Mouse (Mus musculus) stomach, embryonic 16.5 days (tissue): Measurements from ENCODE around the gene Gm10053. TPM values are rescaled to one million over a fixed set of nuclear protein-coding genes. Genes with fewer than 3 reads are reported as not detected.

Source experiments
- ATAC-seq: fragments of 200-750 bp; cut with Nextera tagmentation; 2 replicates; pipeline ENCODE4 v1.8.0; 2017; ENCODE audit warnings: moderate number of reproducible peaks, moderate TSS enrichment; ENCODE audit not compliant: insufficient read depth, low FRiP score
- H3K27ac ChIP-seq: fragments of 300-500 bp; sonication (generic); 2 replicates; pipeline ENCODE4 v1.5.1; 2014; ENCODE audit warnings: low read length
- H3K27me3 ChIP-seq: fragments of 300-500 bp; sonication (generic); 2 replicates; pipeline ENCODE4 v1.6.1; 2014; ENCODE audit warnings: low read length, control low read depth, mixed read lengths; ENCODE audit not compliant: control insufficient read depth, insufficient read depth
- H3K36me3 ChIP-seq: fragments of 300-500 bp; sonication (generic); 2 replicates; pipeline ENCODE4 v1.6.1; 2014; ENCODE audit warnings: low read length; ENCODE audit not compliant: control insufficient read depth, insufficient read depth
- H3K4me1 ChIP-seq: fragments of 300-500 bp; sonication (generic); 2 replicates; pipeline ENCODE4 v1.6.1; 2014; ENCODE audit warnings: low read length, control low read depth, mixed read lengths; ENCODE audit not compliant: control insufficient read depth, insufficient read depth
- H3K4me2 ChIP-seq: fragments of 300-500 bp; sonication (generic); 2 replicates; pipeline ENCODE4 v1.6.1; 2014; ENCODE audit warnings: low read depth, low read length, mixed read lengths
- H3K4me3 ChIP-seq: fragments of 300-500 bp; sonication (generic); replicated peaks from 2 replicates; pipeline ENCODE4 v1.5.1; 2014; ENCODE audit warnings: mild to moderate bottlenecking, low read length
- H3K9ac ChIP-seq: fragments of 300-500 bp; sonication (generic); 2 replicates; pipeline ENCODE4 v1.6.1; 2014; ENCODE audit warnings: low read length
- H3K9me3 ChIP-seq: fragments of 300-500 bp; sonication (generic); replicated peaks from 2 replicates; pipeline ENCODE4 v1.6.1; 2016; ENCODE audit warnings: low read length, control low read depth; ENCODE audit not compliant: control insufficient read depth
- WGBS: fragments of 180-500 bp; shearing (Covaris S2); extraction: QIAGEN DNeasy Blood & Tissue Kit; methylation state at CpG from one replicate; pipeline ENCODE4 v1.1.7; 2014; 5-methylcytosine and 5-hydroxymethylcytosine counted together
- polyA plus RNA-seq: library from polyadenylated mRNA; unstranded; fragments of >200 nt; fragmentation: Nextera tagmentation; extraction: Ambion mirVana; gene quantifications from 2 replicates; pipeline ENCODE4 v1.2.1, GENCODE M21; 2015

Gene Gm10053
- polyA plus RNA-seq, 1 experiment from 2014 or later: 241 TPM

DNA sequence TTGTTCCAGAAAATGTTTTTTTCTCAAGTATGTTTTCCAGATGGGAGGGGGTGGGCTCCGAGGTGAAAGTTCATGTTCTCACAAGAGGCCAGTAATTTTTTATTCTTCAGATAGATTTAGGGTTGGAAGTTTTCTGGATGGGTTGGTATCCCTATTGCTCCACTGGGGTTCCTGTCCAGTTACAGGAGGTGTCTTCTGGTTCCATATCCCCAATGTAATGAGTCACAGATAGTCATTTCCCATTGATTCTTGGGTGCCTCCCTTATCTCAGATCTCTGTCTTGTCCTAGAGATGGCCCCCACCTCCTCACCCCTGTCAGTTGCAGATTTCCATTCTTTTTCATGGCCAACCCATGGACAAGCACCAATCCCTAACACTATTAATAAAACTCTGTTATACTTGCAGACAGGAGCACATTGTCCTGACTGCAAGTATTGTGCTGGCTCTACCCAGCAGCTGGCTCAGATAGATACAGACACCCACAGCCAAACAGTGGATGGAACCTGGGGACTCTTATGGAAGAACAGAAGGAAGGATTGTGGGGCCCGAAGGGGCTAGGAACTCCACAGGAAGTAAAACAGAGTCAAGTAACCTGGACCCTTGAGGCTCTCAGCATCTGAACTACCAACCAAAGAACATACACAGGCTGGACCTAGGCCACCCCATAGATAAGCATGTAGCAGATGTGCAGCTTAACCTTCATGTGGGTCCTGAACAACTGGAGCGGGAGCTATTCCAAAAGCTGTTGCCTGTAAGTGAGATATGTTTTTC lies 33.1 kb downstream of the Gm10053 start:
- 89% methylated on average over 3 of the region's 3 CpGs for WGBS
- ATAC-seq: no peak

DNA sequence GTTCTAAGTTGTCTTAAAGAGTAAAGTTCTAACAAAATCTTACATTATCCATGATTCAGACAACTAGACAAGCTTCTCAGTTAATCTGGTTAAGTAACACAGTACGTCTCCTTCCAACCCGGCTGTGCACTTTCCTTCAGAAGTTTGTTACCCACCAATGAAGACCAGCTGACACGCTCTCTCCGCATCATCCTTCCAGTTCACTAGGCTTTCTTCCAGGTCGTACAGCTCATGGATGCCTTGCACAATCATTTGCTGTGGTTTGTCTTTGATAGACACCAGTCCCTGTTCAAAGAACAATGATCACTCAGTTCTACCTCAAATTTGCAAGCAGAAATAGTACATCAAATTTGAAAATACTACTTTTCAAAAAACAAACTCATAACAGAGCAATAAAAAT lies 45.4 kb downstream of the Gm10053 start:
- Histone ChIP-seq H3K4me2 (no peak overlapping the region), H3K27me3 (no peaks in the 10 kb centered on the region), H3K36me3 (peaks cover 17% of the 10 kb centered on the region), H3K9me3 (no peaks in the 10 kb centered on the region), H3K4me1 (no peaks in the 10 kb centered on the region), H3K4me3 (no peak overlapping the region), H3K9ac (no peak overlapping the region), H3K27ac (no peak overlapping the region)
- no peak for ATAC-seq
- WGBS: 90% methylated on average over 5 of the region's 5 CpGs

More for the DNA sequence above, 33.1 kb downstream of the Gm10053 start:
- Histone ChIP-seq H3K36me3 (no peaks in the 10 kb centered on the region), H3K4me2 (no peak overlapping the region), H3K27me3 (peaks cover 6% of the 10 kb centered on the region; the same call in 1 of the 2 replicates), H3K9ac (no peak overlapping the region), H3K4me3 (no peak overlapping the region), H3K4me1 (no peaks in the 10 kb centered on the region), H3K9me3 (no peaks in the 10 kb centered on the region), H3K27ac (no peak overlapping the region)

Other genes with a start within 250 kb of the Gm10053 start
- gene Tmem252, start 201.7 kb upstream of the Gm10053 start, polyA plus RNA-seq: 6.8 and 8.4 TPM in 2 replicates
- gene Pgm5, start 13.8 kb upstream of the Gm10053 start, polyA plus RNA-seq: 7.3 and 10.5 TPM in 2 replicates
- gene Foxd4, start 25.5 kb downstream of the Gm10053 start, polyA plus RNA-seq: 0.10 TPM in 1 of 2 replicates, not detected in the other
- 18.0 and 20.6 TPM in 2 replicates for gene Cbwd1, start 85.9 kb downstream of the Gm10053 start, polyA plus RNA-seq
- 6.7 and 9.0 TPM in 2 replicates for gene Dock8, start 123.8 kb downstream of the Gm10053 start, polyA plus RNA-seq